ENCODE assay signal across 8 mouse cellular contexts in genomic region chr5:122849521-122850318, GRCm38 (mm10). TPM values are rescaled to one million over a fixed set of nuclear protein-coding genes. Genes with fewer than 3 reads are reported as not detected.
A peak's percentile ranks its signal among the peaks of the same experiment; 100 is the strongest.
DNase-seq lines count a peak whose midpoint lies in the region; ATAC-seq and TF ChIP-seq lines count a peak whose summit lies in the region.

Rnf34 (plus strand) TSS chr5:122850048.

- 1% methylated on average over 59 of the region's 61 CpGs for WGBS in kidney, embryonic 14.5 days
- 1% methylated on average over 55 of the region's 61 CpGs for WGBS in limb, embryonic 15.5 days

- no peaks in the 10 kb centered on the region for H3K27me3 ChIP-seq in kidney, embryonic 14.5 days (ENCODE audit: control insufficient read depth, insufficient read depth, low read length)
- no peaks in the 10 kb centered on the region for H3K27me3 ChIP-seq in limb, embryonic 15.5 days

- peak; percentile 99 for ATAC-seq in kidney, embryonic 14.5 days (ENCODE audit: low FRiP score, low TSS enrichment)
- ATAC-seq in limb, embryonic 15.5 days (ENCODE audit: insufficient number of reproducible peaks, low FRiP score, low TSS enrichment, low read depth): peak; percentile 99

- peak within 1 kb of the TSS; percentile 73 for H3K27ac ChIP-seq in bone marrow macrophage, adult 2 months (ENCODE audit: insufficient read depth, low read depth, low read length)
- H3K27ac ChIP-seq in embryonic fibroblast, embryonic 13.5 days (ENCODE audit: insufficient read depth, low read length): peak within 1 kb of the TSS; percentile 47
- peak within 1 kb of the TSS; percentile 80 for H3K27ac ChIP-seq in kidney, embryonic 14.5 days (ENCODE audit: low read depth, low read length)
- peak within 1 kb of the TSS; percentile 93 for H3K27ac ChIP-seq in limb, embryonic 15.5 days

- peak; percentile 94 for TF ChIP-seq POLR2A in bone marrow macrophage, adult 2 months (IDR thresholded peaks at IDR 0.05; ENCODE audit: borderline replicate concordance, low read depth, low read length)
- TF ChIP-seq POLR2A in embryonic fibroblast, embryonic 13.5 days (IDR thresholded peaks at IDR 0.05; ENCODE audit: low read depth, low read length): peak; percentile 99

- TF ChIP-seq CTCF in bone marrow macrophage, adult 2 months (IDR thresholded peaks at IDR 0.05; ENCODE audit: low read depth, low read length): no peak
- no peak for TF ChIP-seq CTCF in embryonic fibroblast, embryonic 13.5 days (IDR thresholded peaks at IDR 0.05; ENCODE audit: borderline replicate concordance, insufficient read depth, low read length)

- peaks cover 12% of the 10 kb centered on the region for H3K4me1 ChIP-seq in bone marrow macrophage, adult 2 months (ENCODE audit: control insufficient read depth, insufficient read depth, low read length)
- 0 out of 2 replicates have a peak, but pooled peaks cover 2% of the 10 kb centered on the region for H3K4me1 ChIP-seq in embryonic fibroblast, embryonic 13.5 days (ENCODE audit: control insufficient read depth, insufficient read depth, low read length)
- peaks cover 12% of the 10 kb centered on the region for H3K4me1 ChIP-seq in kidney, embryonic 14.5 days (ENCODE audit: control insufficient read depth, insufficient read depth, low read length)
- H3K4me1 ChIP-seq in limb, embryonic 15.5 days: peaks cover 17% of the 10 kb centered on the region

- H3K4me3 ChIP-seq in bone marrow macrophage, adult 2 months (ENCODE audit: insufficient read depth, low read length): peak within 1 kb of the TSS; percentile 90
- H3K4me3 ChIP-seq in embryonic fibroblast, embryonic 13.5 days (ENCODE audit: insufficient read depth, low read length): peak within 1 kb of the TSS; percentile 73
- peak within 1 kb of the TSS; percentile 58 for H3K4me3 ChIP-seq in kidney, embryonic 14.5 days (ENCODE audit: low read length)
- peak within 1 kb of the TSS; percentile 88 for H3K4me3 ChIP-seq in limb, embryonic 15.5 days

- no peaks in the 10 kb centered on the region for H3K36me3 ChIP-seq in kidney, embryonic 14.5 days (ENCODE audit: control insufficient read depth, insufficient read depth, low read length)
- no peaks in the 10 kb centered on the region for H3K36me3 ChIP-seq in limb, embryonic 15.5 days

- H3K9ac ChIP-seq in kidney, embryonic 14.5 days (ENCODE audit: low read depth, low read length): peak within 1 kb of the TSS; percentile 73
- peak within 1 kb of the TSS; percentile 91 for H3K9ac ChIP-seq in limb, embryonic 15.5 days

- DNase-seq in A20 (ENCODE audit: low read depth, low spot score): peak; percentile 98
- peak; percentile 97 to 98 for DNase-seq in heart, adult 9 months (ENCODE audit: low spot score in 2 of 2)
- peak; percentile 93 to 95 for DNase-seq in monocyte, adult 2 months (ENCODE audit: low read depth in 1 of 2, low spot score in 2 of 2)
- peak; percentile 99 for DNase-seq in spleen, postnatal 36 days (ENCODE audit: low spot score in 2 of 2)

- peak within 1 kb of the TSS; percentile 86 for H3K4me2 ChIP-seq in kidney, embryonic 14.5 days (replicated peaks; ENCODE audit: low read depth, low read length)
- H3K4me2 ChIP-seq in limb, embryonic 15.5 days: peak within 1 kb of the TSS; percentile 85

- H3K9me3 ChIP-seq in kidney, embryonic 14.5 days (ENCODE audit: control insufficient read depth, low read length): no peaks in the 10 kb centered on the region
- no peaks in the 10 kb centered on the region for H3K9me3 ChIP-seq in limb, embryonic 15.5 days

RNA-seq across cellular contexts. Expression of gene Rnf34, which starts in this region (rescaled TPM):
- 30.3 and 33.2 TPM in 2 replicates for polyA plus RNA-seq in bone marrow macrophage, adult 2 months (2012; ENCODE audit: insufficient read depth, insufficient read length, missing spikeins)
- 28.2 and 32.7 TPM in 2 replicates for polyA plus RNA-seq in embryonic fibroblast, embryonic 13.5 days (2011; ENCODE audit: insufficient read length, low read depth, missing spikeins)
- polyA plus RNA-seq in kidney, embryonic 14.5 days (2014; fragmentation: Nextera tagmentation; extraction: Ambion mirVana): 33.4 and 35.1 TPM in 2 replicates
- 29.2 and 31.5 TPM in 2 replicates for polyA plus RNA-seq in limb, embryonic 15.5 days (2015; fragmentation: Nextera tagmentation; extraction: Ambion mirVana)

Comparison
In these comparisons a context has a peak if more than half of its experiments do, and no peak if none do; other contexts are left out.
1. Peak in every context shown above with its lines: DNase-seq, ATAC-seq, H3K4me3 ChIP-seq and H3K27ac ChIP-seq.